Mouse (Mus musculus): ENCODE results near the gene Sh3bp5. TPM values are rescaled to one million over a fixed set of nuclear protein-coding genes. Genes with fewer than 3 reads are reported as not detected.

Sh3bp5 gene
- polyA plus RNA-seq, 1 experiment, result 37.0 TPM

DNA sequence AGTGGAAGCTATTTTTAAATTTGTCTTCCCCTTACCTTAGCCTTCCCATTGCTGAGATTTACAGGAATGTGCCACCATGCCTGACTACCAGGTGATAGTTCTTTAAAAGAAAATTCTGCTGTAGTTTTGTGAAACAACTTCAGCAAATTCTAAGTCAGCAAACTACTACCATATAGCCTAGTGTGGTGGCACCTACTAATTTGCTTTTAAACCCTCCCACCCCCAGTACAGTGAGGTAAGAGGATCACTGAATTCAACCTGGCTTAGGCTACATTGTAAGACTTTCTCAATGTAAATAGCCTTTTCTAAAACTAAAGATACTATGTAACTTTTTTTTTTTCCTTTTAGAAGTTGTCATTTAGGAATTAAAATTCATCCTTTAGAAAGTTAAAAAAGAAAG, 97.9 kb downstream of the Sh3bp5 start:
- DNase-seq (ENCODE audit: low spot score), result no peak

DNA sequence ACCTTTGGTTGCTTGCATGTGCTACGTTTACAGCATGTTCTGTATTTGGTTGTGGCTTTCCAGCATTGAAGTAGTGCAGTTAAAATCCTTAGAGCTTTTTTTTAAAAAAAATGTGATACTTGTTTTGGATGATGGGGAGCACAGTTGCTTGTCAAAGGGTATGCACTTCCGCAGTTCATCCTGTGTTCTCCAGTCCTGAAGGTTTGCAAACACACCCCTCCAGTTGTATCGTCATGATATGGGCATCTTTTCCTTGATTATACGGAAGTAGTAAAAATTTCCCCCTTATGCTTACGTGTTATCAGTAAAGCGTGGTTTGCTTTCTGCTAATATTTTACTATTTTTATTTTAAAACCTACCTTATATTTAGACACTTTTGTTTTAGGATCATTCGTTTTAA, 98.5 kb downstream of the Sh3bp5 start:
- DNase-seq (ENCODE audit: low spot score), result no peak

DNA sequence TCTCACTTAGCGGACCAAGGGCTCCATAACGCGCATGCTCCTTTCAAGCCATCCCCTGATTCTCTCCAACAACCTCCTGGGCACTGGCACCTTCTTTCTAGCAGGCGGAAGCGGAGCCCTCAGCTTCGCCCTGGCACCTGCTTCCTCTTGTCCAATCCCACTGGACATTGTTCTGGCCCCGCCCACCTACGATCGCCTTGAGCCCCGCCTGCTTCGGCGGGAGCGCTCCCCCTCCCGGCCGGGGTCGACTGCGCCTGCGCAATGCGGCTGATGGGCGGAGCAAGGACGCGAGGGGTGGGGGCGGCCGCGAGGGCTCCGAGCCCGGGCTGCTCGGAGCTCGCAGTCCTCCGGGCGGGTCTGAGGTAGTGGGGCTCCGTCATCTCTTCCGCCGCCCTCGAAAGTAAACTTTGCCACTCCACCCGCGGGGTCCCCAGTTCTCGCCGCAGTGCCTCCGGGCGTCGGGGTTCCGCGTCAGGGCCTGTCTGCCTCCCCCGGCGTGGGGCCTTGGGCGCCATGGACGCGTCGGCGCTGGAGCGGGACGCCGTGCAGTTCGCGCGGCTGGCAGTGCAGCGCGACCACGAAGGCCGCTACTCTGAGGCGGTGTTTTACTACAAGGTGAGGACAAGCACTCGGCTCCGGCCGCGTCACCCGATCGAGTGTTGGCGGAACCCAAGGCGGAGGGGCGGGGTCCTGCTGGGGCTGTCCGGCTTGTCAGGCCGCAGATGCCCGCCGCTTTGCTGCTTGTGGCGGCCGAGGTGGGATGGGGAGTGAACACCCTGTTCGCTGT, 99.3 kb downstream of the Sh3bp5 start, which contains the start of gene Capn7:
Gene Capn7, plus strand, starts transcription at position 270 of the 787 bp plus-strand sequence.
- DNase-seq (ENCODE audit: low spot score), result peak; percentile 99

DNA sequence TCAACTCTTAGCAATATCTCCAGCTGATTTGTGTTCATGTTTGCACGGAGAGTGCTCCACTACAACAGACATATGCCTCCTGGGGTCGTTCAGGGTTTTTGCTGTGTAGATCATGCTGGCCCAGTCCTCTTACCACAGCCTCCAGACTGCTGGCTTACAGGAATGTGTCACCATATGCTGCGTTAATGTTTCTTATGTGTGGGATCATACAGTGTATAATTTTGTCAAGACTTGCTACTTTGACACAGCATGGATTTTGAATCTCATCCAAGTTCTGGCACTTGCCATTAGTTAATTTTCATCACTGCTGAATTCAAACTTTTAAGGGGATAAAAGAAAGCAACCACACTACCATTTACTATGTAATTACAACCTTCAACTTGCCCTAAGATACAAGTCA, 100.1 kb downstream of the Sh3bp5 start:
- DNase-seq (ENCODE audit: low spot score), result no peak

DNA sequence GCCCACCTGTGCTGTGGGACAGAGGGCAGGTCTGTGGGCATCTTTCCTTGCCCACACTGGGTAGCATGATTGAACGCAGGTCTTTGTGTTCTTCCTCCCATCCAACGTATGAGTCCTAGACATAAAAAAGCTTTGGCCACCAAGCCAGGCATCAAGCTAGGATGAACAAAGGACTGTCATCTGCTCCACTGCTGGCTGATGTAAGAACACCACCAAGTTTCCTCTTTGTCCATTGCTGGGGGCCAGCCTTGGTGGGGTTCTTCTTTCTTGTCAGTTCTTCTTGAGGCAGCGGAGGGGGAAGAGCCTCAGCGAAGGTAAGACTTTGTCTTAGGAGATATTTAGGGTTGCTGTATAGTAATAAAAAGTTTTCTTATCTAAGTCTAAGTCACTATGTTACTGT, 104.9 kb downstream of the Sh3bp5 start:
- no peak for DNase-seq (ENCODE audit: low spot score)

DNA sequence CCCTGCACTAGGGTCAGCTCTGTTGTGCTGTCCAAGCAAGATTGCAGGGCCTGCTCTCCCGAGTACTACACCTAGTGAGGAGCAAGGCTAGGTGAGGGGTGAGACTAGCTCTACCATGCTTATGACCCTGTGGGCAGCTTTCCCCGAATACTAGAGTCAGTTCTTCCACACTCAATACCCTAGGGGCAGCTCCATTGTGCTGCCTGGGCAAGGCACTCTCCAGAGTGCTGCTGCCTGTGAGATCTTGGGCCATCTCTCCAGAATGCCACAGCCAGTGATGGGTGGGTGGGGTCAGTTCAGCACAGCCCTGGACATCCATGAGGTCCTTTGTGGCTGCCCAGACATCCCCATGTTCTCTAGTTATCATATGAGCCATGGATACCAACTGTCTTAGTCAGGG, 106.1 kb downstream of the Sh3bp5 start:
- DNase-seq (ENCODE audit: low spot score), result no peak

DNA sequence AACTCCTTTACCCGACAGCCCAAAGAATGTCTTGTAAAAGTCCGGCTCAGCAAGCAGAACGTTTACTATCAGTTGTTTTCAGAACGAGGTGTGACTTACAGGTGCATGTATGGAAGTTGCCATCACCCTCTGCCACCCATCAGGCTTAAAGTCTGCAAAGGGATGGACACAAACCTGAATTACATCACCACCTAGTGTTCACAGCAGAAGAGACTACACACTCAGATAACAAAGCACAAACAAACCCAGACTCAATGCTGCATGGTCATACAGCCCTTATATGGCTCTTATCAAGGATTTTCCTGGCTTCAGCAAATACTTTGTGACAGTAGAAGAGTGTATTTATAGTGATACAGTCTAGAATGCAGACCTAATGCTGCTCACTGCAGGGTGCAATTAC, 108.2 kb downstream of the Sh3bp5 start:
- no peak for DNase-seq (ENCODE audit: low spot score)

DNA sequence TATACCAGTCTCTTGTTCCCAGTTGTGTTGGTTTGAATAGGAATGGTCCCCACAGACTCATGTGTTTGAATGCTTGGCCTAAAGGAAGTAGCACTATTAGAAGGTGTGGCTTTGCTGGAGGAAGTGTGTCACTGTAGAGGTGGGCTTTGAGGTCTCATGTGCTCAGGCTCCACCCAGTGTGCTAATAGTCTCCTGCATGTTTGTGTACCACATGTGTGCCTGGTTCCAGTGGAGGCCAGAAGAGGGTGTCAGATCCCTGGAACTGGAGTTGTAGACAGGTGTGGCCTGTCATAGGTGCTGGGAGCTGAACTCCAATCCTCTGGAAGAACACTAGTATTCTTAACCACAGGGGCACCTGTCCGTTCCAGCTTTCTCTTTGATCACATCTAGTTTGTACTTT, 108.7 kb downstream of the Sh3bp5 start:
- no peak for DNase-seq (ENCODE audit: low spot score)

DNA sequence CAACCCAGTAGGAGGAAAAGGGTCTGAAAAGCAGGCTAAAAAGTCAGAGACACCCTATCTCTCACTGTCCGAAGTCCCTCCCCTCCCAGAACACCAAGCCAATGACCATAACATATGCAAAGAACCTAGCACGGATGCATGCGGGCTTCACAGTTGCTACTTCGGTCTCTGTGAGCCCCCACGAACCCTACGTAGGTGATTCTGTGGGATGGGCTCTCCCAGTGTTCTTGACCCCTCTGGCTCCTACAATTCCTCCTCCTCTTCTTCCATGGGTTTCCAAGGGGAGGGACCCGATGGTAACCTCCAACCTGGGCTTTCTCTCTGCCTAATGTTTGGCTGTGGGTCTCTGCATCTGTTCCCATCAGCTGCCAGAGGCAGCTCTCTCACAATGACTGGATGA, 109.1 kb downstream of the Sh3bp5 start:
- DNase-seq (ENCODE audit: low spot score), result no peak

DNA sequence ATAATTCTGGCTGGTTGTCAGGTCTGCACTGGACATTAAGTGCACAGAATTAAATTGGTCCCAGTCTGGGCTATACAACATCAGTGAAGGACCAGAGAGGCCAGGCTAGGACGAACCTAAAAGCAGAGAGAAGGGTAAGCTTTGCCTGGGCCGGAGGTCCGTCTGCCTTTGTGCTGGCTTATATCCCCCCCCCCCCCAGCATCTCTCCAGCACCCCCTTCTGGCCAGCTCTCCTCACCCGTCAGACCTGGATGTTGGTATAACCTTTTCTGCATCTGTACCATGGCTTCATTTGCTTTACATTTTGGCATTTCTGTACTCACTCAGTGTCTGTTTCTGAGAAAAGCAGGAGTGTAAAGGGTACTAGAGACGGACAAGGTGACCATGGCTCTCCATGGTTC, 110.3 kb downstream of the Sh3bp5 start:
- no peak for DNase-seq (ENCODE audit: low spot score)

DNA sequence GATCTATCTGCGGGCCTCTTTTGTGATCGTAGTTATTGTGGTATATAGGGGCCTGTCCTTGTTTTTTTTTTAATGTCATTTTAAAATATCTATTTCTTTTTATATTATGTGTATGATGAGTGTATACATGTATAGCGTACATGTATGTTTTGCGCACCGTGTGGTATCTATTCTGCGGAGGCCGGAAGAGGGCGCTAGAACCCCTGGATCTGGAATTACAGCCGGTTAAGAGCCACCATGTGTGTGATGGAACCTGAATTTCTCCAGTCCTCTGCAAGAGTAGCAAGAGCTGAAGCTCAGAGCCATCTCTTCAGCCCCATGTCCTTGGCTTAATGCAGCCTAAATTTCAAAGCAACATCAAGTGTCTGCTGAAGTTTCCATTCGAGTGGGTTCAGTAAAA, 111.0 kb downstream of the Sh3bp5 start:
- DNase-seq (ENCODE audit: low spot score), result no peak

DNA sequence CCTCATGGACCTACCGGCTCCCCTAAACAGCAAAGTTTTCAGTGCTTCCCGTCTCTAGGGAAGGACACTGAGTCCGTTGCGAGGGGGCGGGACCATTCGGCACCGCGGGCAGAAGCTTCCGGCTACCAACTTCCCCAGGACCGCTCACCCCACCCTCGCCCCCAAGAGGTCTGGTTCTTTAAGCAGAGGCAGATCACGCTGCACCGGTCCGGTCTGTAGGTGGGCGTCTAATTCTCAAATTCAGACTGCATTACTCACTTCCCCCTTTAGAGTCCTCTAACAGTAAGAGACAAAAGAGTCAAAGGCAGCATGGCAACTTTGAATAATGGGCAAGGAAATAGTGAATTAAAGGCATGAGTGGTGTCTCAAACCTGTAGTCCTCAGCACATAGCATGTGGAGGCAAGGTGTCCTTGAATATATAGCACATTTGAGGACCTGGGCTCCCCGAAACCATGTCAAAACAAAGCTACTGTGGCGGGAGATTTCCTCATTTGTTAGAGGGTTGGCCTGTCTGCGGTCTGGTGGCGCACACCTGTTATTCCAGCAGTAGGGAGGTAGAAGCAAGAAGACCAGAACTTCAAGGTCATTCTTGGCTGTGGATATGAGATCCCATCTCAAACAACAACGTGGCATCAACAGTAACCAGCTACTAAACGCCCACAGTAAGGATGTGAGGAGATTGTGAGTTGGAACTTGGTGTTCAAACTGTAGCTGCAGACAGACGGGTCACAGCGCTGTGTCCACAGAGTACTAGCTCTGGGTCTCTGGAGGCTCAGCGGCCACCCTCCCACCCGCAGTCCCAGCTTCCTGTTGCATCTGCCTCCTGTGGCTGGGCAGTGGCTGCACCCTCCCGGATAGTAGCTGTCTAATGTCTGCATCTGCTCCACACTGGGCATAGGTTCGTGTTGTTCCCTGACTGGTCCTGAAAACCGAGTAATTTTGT, 111.8 kb downstream of the Sh3bp5 start, which contains the start of gene Dnah1:
Gene Dnah1, minus strand, starts transcription at position 48 of the 944 bp plus-strand sequence.
- DNase-seq (ENCODE audit: low spot score), result no peak

DNA sequence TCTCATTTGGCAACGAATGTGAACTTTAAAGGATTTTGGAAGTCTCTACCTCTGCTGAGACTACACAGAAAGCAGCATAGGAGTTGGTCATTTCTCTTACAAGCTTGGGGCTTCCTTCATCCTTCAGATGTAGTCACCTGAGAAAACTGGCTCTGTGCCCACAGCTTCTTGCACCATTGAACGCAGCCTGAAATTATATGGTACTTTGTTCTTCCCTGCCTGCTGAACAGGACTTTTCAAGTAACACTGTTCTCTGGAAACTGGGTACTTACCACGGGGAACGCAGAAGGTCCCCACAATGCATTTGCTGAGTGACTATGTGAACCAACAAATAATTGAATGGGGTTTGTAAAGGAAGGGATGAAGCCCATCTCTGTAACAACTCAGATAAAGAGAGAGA, 112.7 kb downstream of the Sh3bp5 start:
- no peak for DNase-seq (ENCODE audit: low spot score)

DNA sequence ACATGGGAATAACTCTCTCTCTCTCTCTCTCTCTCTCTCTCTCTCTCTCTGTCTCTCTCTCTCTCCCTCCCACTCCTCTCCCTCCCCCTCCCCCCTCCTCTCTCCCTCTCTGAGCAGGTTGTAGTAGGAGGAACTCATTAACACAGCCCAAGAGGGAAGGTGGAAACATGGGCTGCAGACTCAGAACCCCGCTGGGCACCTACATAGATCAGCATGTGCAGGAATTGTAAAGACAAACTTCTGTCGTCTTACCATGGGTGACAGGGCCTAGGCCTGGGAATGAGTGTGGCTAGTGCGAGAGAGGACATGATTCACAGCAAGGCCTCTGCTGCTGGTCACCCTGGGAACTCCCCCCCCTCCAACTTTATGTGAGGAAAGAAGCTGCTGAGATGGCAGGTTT, 113.7 kb downstream of the Sh3bp5 start:
- peak; percentile 9 for DNase-seq (ENCODE audit: low spot score)

DNA sequence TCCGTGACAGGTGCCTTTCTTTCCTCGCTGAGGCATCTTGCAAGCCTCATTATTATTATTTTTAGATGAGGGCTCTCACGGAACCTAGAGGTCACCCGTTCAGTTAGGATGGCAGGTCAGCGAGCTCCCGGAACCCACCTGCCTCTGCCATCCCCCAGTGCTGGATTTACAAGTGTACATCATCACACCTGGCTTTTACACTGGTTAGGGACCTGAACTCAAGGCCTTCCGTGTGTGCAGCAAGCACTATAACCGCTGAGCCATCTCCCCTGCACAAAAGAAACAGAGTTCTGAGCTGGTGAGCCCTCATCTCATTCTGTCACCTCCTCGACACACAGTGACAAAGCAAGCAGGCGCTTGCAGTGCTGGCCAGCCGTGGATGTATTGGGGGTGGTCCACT, 114.7 kb downstream of the Sh3bp5 start:
- no peak for DNase-seq (ENCODE audit: low spot score)

DNA sequence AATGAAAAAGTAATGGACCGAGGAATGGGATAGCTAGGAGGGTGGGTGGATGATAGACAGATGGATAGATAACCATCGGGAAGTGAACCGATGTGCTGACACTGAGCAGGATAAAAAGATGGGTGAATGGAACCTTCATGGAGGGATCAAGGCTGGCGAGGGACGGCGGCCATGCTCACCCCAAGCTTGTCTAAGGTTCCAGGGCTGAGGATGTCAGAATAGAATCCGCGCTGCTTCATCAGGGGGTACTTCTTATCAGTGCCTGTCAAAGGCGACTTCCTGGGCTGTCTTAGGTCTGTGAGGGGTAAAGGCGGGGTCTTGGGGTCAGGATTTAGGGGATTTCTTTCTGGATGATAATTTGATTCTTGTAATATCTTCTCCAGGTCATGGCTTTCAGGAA, 116.3 kb downstream of the Sh3bp5 start:
- no peak for DNase-seq (ENCODE audit: low spot score)

DNA sequence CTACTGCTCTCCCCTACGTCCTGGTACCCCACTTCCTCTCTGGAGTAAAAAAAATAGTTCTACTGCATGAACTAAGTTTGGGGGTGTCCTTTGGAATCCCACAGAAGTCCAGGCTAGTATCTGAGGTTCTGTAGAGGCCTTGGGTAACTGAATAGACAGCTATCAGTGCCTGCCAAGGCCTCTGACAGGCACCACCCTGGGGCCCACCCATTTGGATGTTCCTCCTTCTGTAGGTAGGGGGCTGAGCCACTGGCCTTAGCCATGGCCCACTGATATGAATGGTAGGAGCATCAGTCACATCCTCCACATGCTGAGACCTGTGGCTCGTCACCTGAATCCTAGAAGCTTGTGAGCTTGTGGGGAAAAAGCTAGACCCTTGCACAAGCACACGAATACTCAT, 118.1 kb downstream of the Sh3bp5 start:
- DNase-seq (ENCODE audit: low spot score), result no peak

DNA sequence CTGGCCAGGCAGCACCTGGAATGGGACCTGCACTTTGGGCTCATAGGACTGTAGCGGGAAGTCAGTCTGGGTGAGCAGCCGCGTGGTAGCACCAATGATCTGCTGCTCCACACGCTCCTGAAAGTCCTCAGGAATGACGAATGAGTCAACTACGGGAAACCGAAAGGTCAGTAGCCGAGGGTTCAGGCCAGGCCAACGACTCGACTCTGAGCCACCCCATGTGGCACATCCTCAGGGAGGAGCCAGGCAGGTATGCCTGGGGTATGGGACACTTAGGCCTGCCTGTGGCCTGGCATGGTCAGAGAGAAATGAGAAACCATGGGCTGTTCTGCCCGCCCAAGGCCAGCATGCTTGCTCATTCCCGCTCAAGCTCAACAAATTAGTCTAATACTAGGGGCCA, 119.3 kb downstream of the Sh3bp5 start:
- no peak for DNase-seq (ENCODE audit: low spot score)

DNA sequence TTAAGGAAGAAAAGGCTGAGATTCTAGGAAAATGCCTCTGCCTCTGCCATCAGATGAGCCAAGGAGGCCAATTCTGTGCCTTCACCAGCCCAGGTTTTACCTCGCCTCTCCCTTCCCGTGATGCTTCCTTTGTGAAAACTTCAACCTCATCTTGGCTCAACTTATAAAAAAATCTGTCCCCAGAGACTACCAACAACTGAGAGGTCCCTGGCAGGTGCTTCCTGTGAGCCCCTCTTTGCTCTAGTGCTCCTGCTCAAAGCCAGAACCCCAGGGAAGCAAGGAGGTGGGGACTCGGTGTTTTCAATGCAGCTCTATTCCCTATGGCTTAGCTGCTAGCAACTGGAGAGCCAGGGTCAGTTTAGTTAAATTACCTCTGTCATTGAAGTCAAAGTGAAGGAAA, 122.7 kb downstream of the Sh3bp5 start:
- DNase-seq (ENCODE audit: low spot score), result no peak

All from urinary bladder, adult 2 months (tissue).